Mouse (Mus musculus) limb, embryonic 12.5 days (tissue): ENCODE data around the gene Stac. TPM values are rescaled to one million over a fixed set of nuclear protein-coding genes. Genes with fewer than 3 reads are reported as not detected.

Experiments
- ATAC-seq: fragments of 200-750 bp; cut with Nextera tagmentation; 2 replicates; pipeline ENCODE4 v1.8.0; 2017; ENCODE audit warnings: low read depth, moderate TSS enrichment; ENCODE audit not compliant: insufficient number of reproducible peaks, insufficient read depth, low FRiP score, low TSS enrichment
- H3K27ac ChIP-seq: fragments of 300-500 bp; sonication (generic); 2 replicates; pipeline ENCODE4 v1.5.1; 2016; ENCODE audit warnings: mild to moderate bottlenecking, moderate library complexity
- H3K27me3 ChIP-seq: fragments of 300-500 bp; sonication (generic); 2 replicates; pipeline ENCODE4 v1.6.1; 2016; ENCODE audit warnings: mild to moderate bottlenecking, moderate library complexity
- H3K36me3 ChIP-seq: fragments of 300-500 bp; sonication (generic); 2 replicates; pipeline ENCODE4 v1.6.1; 2016; ENCODE audit warnings: mild to moderate bottlenecking, moderate library complexity
- H3K4me1 ChIP-seq: fragments of 300-500 bp; sonication (generic); replicated peaks from 2 replicates; pipeline ENCODE4 v1.6.1; 2016
- H3K4me2 ChIP-seq: fragments of 300-500 bp; sonication (generic); 2 replicates; pipeline ENCODE4 v1.6.1; 2016; ENCODE audit warnings: mild to moderate bottlenecking, moderate library complexity
- H3K4me3 ChIP-seq: fragments of 300-500 bp; sonication (generic); replicated peaks from 2 replicates; pipeline ENCODE4 v1.5.1; 2016; ENCODE audit warnings: mild to moderate bottlenecking
- H3K9ac ChIP-seq: fragments of 300-500 bp; sonication (generic); replicated peaks from 2 replicates; pipeline ENCODE4 v1.6.1; 2016; ENCODE audit warnings: mild to moderate bottlenecking, moderate library complexity
- H3K9me3 ChIP-seq: fragments of 300-500 bp; sonication (generic); 2 replicates; pipeline ENCODE4 v1.6.1; 2016; ENCODE audit warnings: mild to moderate bottlenecking, moderate library complexity
- WGBS: fragments of 180-500 bp; shearing (Covaris S2); methylation state at CpG from one replicate; pipeline ENCODE4 v1.1.7; 2016; 5-methylcytosine and 5-hydroxymethylcytosine counted together
- polyA plus RNA-seq: library from polyadenylated mRNA; unstranded; fragments of >200 nt; fragmentation: Nextera tagmentation; extraction: Ambion mirVana; gene quantifications from 2 replicates; pipeline ENCODE4 v1.2.1, GENCODE M21; 2016

Stac gene
- 4.7 and 5.1 TPM in 2 replicates for polyA plus RNA-seq

DNA sequence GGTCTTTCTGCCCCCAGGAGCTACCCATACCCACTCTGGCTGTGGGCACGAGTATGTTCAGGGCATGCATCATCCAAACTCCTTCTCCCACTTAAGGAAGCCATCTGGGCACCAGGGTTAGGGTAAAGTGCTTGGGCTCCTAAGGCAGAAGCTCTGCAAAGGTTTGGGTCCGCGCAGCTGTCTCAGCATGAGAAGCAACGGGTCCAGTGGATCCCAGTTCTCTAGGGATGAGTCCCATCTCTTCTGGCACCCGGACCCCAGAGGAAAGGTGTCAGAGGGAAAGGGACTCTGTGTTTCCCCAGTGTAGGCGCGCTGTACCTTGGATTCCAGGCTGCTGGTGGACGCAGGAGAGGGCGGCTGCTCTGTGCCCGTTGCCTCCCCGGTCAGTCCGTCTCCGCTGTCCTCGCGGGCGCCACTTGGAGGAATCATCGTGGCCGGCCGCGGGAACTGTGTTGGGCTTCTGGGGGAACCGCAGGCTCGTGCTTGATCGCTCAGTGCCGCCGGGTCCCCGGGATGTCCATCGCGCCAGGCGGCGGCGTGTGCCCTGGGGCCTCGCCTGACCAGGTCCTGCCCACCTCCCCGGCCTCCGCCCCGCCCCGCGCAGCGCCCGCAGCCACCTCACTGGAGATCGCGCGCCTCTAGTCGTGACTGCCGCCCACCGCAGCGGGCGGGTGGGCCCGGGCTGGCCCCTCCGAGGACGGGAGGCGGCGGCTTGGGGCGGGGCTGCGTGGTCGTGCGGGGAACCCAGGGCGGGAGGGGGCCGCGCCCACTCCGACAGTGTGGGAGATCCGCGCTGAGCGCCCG, at the start of gene Stac:
Stac (minus strand) TSS at position 669 of the 804 bp plus-strand sequence.
- no peaks in the 10 kb centered on the region for H3K9me3 ChIP-seq
- no peak within 1 kb of the TSS for H3K27ac ChIP-seq
- peak; percentile 80; the same call in 1 of the 2 replicates for ATAC-seq
- H3K36me3 ChIP-seq, result no peaks in the 10 kb centered on the region
- peak within 1 kb of the TSS; percentile 65 for H3K9ac ChIP-seq
- WGBS, result 2% methylated on average over 64 of the region's 64 CpGs
- peaks cover 11% of the 10 kb centered on the region; the same call in 1 of the 2 replicates for H3K4me1 ChIP-seq
- H3K4me3 ChIP-seq, result peak within 1 kb of the TSS; percentile 62
- peaks cover 22% of the 10 kb centered on the region for H3K27me3 ChIP-seq
- peak within 1 kb of the TSS; percentile 97 for H3K4me2 ChIP-seq

DNA sequence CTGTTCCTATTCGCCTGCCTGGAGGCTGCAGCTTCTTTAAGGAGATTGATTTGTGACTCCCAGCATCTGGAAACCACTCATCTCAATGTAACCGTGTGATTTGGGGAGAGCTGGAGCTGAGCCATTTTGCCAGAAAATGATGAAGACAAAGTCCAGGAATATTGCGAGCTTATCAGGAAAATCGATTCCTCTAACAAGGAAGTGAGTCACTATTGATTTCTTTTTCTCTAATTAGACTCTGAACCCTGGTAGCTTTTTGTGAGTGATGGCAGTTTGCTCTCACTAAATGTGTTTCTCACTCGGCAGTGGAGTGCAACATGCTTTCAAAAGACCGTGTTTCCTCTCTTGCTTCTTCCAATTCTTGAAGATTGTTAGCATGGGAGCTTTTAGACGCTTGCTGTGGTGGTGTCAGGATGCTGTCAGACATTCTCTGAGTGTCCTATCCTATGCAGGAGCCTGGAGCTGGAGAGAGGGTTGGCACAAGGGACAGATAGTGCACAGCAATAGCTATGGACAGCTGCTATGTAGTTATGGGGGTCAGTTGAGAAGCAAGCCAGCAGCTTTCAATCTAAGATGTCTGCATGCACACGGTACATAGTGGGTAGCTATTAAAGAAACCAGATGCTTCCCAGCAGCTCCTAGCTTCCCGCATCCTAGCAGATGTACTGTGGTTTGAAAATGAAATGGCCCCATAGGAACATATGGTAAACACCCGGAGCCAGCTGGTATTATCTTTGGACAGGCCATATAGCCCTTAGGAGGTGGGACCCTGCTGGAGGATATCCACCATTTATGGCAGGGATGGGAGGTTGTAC, 49.5 kb upstream of the Stac start:
- Histone ChIP-seq H3K36me3 (no peaks in the 10 kb centered on the region), H3K27me3 (no peaks in the 10 kb centered on the region), H3K9me3 (no peaks in the 10 kb centered on the region), H3K9ac (no peak overlapping the region), H3K4me3 (no peak overlapping the region), H3K27ac (no peak overlapping the region), H3K4me1 (peaks cover 9% of the 10 kb centered on the region), H3K4me2 (no peak overlapping the region)
- 47% methylated on average over 10 of the region's 10 CpGs for WGBS
- ATAC-seq, result peak; percentile 33; the same call in 1 of the 2 replicates

DNA sequence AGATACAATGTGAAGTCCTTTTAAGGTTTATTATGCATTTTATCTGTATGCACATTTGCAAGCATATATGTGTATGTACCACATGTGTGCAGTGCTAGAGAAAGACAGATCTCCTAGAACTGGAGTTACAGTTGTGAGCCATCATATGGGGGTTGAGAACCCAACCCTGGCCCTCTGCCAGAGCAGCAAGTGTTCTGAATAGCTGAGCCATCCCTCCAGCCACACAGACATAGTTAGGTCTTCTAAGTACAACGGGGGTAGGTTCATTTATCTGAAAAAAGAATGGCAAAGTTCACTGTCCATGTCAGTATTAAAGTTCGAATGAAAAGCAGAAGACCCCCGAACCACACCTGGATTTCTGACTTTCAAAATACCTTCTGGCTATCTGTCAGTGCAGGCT, 48.9 kb upstream of the Stac start:
- Histone ChIP-seq H3K27me3 (no peaks in the 10 kb centered on the region), H3K4me1 (peaks cover 9% of the 10 kb centered on the region), H3K4me3 (no peak overlapping the region), H3K9ac (no peak overlapping the region), H3K4me2 (no peak overlapping the region), H3K36me3 (no peaks in the 10 kb centered on the region), H3K27ac (no peak overlapping the region), H3K9me3 (no peaks in the 10 kb centered on the region)
- 67% methylated on average over 3 of the region's 3 CpGs for WGBS
- ATAC-seq, result no peak

- H3K4me1 ChIP-seq, result peaks cover 9% of the 10 kb centered on the region
- ATAC-seq, result no peak
- no peak overlapping the region for H3K4me2 ChIP-seq
- WGBS, result 75% methylated on average over 2 of the region's 2 CpGs
- no peaks in the 10 kb centered on the region for H3K27me3 ChIP-seq
- no peak overlapping the region for H3K9ac ChIP-seq
- no peak overlapping the region for H3K27ac ChIP-seq
- H3K4me3 ChIP-seq, result no peak overlapping the region
- no peaks in the 10 kb centered on the region for H3K36me3 ChIP-seq
- no peaks in the 10 kb centered on the region for H3K9me3 ChIP-seq
Observed at GRCm38 (mm10) chr9:111737796-111738195, 47.6 kb upstream of the Stac start.

DNA sequence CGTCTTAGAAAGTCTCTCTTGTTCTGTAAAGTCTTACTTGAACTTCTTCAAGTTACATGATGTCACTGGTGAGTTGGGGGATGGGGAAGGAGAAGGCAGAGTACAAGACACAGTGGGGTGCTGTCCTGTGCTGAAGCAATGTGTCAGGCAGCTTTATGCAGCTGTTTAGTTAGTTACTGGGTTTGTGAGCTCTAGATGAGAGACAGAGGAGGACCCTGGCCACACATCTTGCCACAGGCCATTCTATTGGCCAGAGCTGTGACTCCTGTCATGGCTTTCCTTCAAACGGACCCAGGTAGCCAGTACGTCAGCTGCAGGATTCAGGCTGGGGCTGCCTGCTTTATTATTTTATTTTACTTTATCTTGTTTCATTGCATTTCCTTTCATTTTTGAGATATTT, 45.8 kb upstream of the Stac start:
- H3K36me3 ChIP-seq, result no peaks in the 10 kb centered on the region
- H3K9ac ChIP-seq, result no peak overlapping the region
- ATAC-seq, result no peak; the same call in 1 of the 2 replicates
- H3K27ac ChIP-seq, result no peak overlapping the region
- H3K4me2 ChIP-seq, result no peak overlapping the region
- H3K9me3 ChIP-seq, result no peaks in the 10 kb centered on the region
- peaks cover 9% of the 10 kb centered on the region for H3K4me1 ChIP-seq
- no peak overlapping the region for H3K4me3 ChIP-seq
- H3K27me3 ChIP-seq, result no peaks in the 10 kb centered on the region
- 78% methylated on average over 3 of the region's 3 CpGs for WGBS

DNA sequence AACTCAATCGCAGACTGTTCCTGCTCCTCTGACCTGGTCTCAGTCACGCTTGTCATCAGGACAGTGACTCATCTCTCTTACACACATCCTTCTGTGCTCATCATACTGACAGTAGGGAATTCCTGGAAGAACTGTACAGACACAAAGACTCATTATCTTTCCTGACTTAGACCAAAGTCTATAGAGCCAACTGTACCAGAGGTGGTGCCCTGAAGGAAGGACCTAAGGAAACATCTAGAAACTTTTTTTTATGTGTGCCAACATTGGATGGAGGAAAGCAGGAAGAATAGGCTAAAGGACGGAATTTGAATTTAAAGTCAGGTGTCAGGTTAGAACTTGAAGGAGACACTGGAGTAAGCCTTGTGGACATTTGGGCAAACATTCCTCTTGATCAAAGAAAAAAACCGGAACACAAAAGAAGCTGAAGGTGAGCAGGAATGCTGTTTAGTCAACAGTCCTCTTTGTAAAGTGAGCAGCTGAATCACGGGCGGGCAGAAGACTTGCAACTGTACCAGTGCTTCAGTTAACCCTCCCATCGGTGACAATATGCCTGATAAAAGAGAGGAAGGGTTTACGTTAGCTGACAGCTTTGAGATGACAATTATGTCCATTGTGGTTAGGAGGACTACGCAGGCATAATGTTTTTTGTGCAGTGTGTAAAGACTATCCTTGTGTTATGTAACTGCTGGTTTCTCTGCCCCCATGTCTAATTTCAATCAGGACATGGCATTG, 42.0 kb upstream of the Stac start:
- Histone ChIP-seq H3K9ac (no peak overlapping the region), H3K4me1 (no peaks in the 10 kb centered on the region), H3K4me2 (no peak overlapping the region), H3K27me3 (no peaks in the 10 kb centered on the region), H3K27ac (no peak overlapping the region), H3K36me3 (no peaks in the 10 kb centered on the region), H3K9me3 (no peaks in the 10 kb centered on the region), H3K4me3 (no peak overlapping the region)
- WGBS, result 80% methylated on average over 9 of the region's 9 CpGs
- ATAC-seq, result no peak

DNA sequence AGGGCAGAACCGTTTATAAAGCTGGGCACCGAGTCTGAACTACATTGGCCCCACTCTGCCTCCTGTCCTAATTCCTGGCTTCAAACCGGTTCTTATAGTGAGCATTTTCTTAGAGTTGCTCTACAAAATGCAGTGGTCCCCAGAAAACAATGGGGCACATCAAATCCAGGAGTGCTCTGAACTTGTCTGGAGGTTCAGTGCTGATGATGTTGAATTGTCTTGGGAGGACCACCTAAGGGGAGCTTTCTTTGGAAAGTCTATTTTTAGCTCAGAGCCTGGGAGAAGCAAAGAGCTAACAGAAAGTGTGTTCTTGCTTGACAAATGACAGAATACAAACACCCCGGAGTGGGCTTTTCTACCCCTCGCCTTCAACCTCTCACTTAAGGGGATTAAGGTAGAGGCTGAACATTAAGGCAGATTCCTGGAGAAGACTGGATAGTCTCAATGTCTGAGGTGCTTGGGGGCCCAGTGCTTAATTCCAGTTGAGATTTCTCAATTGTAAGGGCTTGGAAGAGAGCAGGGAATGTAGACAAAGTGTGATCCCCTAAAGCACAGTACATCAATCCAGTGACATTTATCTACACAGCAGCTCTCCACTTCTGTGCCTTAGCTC, 34.9 kb upstream of the Stac start:
- H3K4me3 ChIP-seq, result no peak overlapping the region
- ATAC-seq, result no peak
- H3K9ac ChIP-seq, result no peak overlapping the region
- no peaks in the 10 kb centered on the region for H3K27me3 ChIP-seq
- WGBS, result 46% methylated on average over 5 of the region's 5 CpGs
- no peak overlapping the region for H3K27ac ChIP-seq
- no peak overlapping the region for H3K4me2 ChIP-seq
- no peaks in the 10 kb centered on the region for H3K9me3 ChIP-seq
- no peaks in the 10 kb centered on the region for H3K36me3 ChIP-seq
- no peaks in the 10 kb centered on the region for H3K4me1 ChIP-seq

DNA sequence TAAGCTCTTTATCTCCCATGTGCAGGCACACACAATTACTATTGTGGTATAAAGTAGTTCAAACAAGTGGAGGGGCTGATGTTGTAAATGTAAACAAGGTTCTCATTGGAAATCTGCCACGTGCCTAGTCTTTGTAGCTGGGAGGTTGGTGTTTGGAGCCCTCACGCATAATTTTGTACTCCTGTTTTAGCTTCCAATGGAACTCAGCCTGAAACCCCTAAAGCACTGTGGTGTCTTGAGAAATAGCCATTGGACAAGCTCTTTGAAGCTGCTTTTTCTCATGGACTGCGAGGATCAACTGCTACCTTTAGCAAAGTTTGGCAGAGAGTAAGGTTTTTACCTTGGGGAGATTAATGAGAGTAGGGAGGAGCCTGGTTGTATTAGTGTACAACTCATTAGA, 24.3 kb upstream of the Stac start:
- ATAC-seq, result no peak
- no peaks in the 10 kb centered on the region for H3K36me3 ChIP-seq
- 71% methylated on average over 3 of the region's 3 CpGs for WGBS

DNA sequence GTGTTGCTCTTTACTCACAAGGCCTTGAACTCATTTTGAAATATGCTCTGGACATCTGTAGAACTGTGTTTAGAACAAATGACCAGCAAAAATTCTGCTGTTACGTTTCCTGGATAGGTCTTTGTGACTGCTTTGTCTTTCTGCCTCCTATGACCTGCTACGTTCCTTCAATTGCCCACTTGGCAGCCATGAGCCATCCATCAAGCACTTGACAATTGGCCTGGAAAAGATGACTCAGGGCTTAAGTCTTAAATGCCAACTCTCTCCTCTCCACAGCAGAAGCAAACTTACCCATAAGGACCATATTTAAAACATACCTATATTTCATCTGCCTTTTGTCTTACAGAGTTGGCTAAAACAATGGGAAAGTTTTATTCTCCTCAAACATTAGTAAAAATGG, 10.0 kb upstream of the Stac start:
- WGBS, result 66% methylated on average over 2 of the region's 2 CpGs

More for the DNA sequence above, 24.3 kb upstream of the Stac start:
- Histone ChIP-seq H3K4me1 (no peaks in the 10 kb centered on the region), H3K27ac (no peak overlapping the region), H3K9me3 (no peaks in the 10 kb centered on the region), H3K4me3 (no peak overlapping the region), H3K9ac (no peak overlapping the region), H3K27me3 (no peaks in the 10 kb centered on the region), H3K4me2 (no peak overlapping the region)

GRCm38 (mm10) chr9:111690484-111690855, 322 bp upstream of the Stac start:
- H3K4me2 ChIP-seq, result peak overlapping the region; percentile 97
- no peak overlapping the region for H3K27ac ChIP-seq
- ATAC-seq, result no peak
- H3K9me3 ChIP-seq, result no peaks in the 10 kb centered on the region
- WGBS, result 4% methylated on average over 6 of the region's 6 CpGs
- peak overlapping the region; percentile 65 for H3K9ac ChIP-seq
- peaks cover 11% of the 10 kb centered on the region; the same call in 1 of the 2 replicates for H3K4me1 ChIP-seq
- H3K4me3 ChIP-seq, result peak overlapping the region; percentile 62
- H3K36me3 ChIP-seq, result no peaks in the 10 kb centered on the region
- H3K27me3 ChIP-seq, result peaks cover 22% of the 10 kb centered on the region

More for the DNA sequence above, 10.0 kb upstream of the Stac start:
- no peaks in the 10 kb centered on the region for H3K9me3 ChIP-seq
- no peaks in the 10 kb centered on the region for H3K27me3 ChIP-seq
- no peaks in the 10 kb centered on the region for H3K4me1 ChIP-seq
- no peaks in the 10 kb centered on the region for H3K36me3 ChIP-seq
- H3K9ac ChIP-seq, result no peak overlapping the region
- ATAC-seq, result no peak
- no peak overlapping the region for H3K4me2 ChIP-seq
- no peak overlapping the region for H3K27ac ChIP-seq
- no peak overlapping the region for H3K4me3 ChIP-seq
